Mouse (Mus musculus) midbrain, embryonic 15.5 days (tissue): Measurements from ENCODE around the gene Tns1. TPM values are rescaled to one million over a fixed set of nuclear protein-coding genes. Genes with fewer than 3 reads are reported as not detected.

Experiments used
- ATAC-seq: fragments of 200-750 bp; cut with Nextera tagmentation; replicated peaks from 2 replicates; pipeline ENCODE4 v1.8.0; 2017; ENCODE audit warnings: moderate TSS enrichment
- H3K27ac ChIP-seq: fragments of 300-500 bp; sonication (generic); 2 replicates; pipeline ENCODE4 v1.5.1; 2015; ENCODE audit warnings: mild to moderate bottlenecking, inconsistent platforms
- H3K27me3 ChIP-seq: fragments of 300-500 bp; sonication (generic); replicated peaks from 2 replicates; pipeline ENCODE4 v1.6.1; 2015; ENCODE audit warnings: inconsistent platforms
- H3K36me3 ChIP-seq: fragments of 300-500 bp; sonication (generic); replicated peaks from 2 replicates; pipeline ENCODE4 v1.6.1; 2015; ENCODE audit warnings: inconsistent platforms
- H3K4me1 ChIP-seq: fragments of 300-500 bp; sonication (generic); 2 replicates; pipeline ENCODE4 v1.6.1; 2015; ENCODE audit warnings: inconsistent platforms
- H3K4me2 ChIP-seq: fragments of 300-500 bp; sonication (generic); 2 replicates; pipeline ENCODE4 v1.6.1; 2015; ENCODE audit warnings: inconsistent platforms, mild to moderate bottlenecking, moderate library complexity
- H3K4me3 ChIP-seq: fragments of 300-500 bp; sonication (generic); 2 replicates; pipeline ENCODE4 v1.5.1; 2015; ENCODE audit warnings: mild to moderate bottlenecking, inconsistent platforms
- H3K9ac ChIP-seq: fragments of 300-500 bp; sonication (generic); 2 replicates; pipeline ENCODE4 v1.6.1; 2015; ENCODE audit warnings: mild to moderate bottlenecking, inconsistent platforms
- H3K9me3 ChIP-seq: fragments of 300-500 bp; sonication (generic); 2 replicates; pipeline ENCODE4 v1.6.1; 2016; ENCODE audit warnings: inconsistent platforms
- WGBS: fragments of 180-500 bp; shearing (Covaris S2); methylation state at CpG from one replicate; pipeline ENCODE4 v1.1.7; 2015; ENCODE audit warnings: mixed read lengths; 5-methylcytosine and 5-hydroxymethylcytosine counted together
- polyA plus RNA-seq: library from polyadenylated mRNA; unstranded; fragments of >200 nt; fragmentation: Nextera tagmentation; extraction: Ambion mirVana; gene quantifications from 2 replicates; pipeline ENCODE4 v1.2.1, GENCODE M21; 2015

Tns1 gene
- polyA plus RNA-seq, 1 experiment from 2014 or later: 15.2 TPM

- no peaks in the 10 kb centered on the region for H3K9me3 ChIP-seq
- no peak overlapping the region for H3K9ac ChIP-seq
- no peak overlapping the region for H3K4me2 ChIP-seq
- no peaks in the 10 kb centered on the region for H3K4me1 ChIP-seq
- H3K36me3 ChIP-seq: no peaks in the 10 kb centered on the region
- 44% methylated on average over 6 of the region's 6 CpGs for WGBS
- no peak overlapping the region for H3K4me3 ChIP-seq
- H3K27me3 ChIP-seq: no peaks in the 10 kb centered on the region
- ATAC-seq: peak; percentile 42; the same call in 1 of the 2 replicates
- no peak overlapping the region for H3K27ac ChIP-seq
Observed at GRCm38 (mm10) chr1:73986268-73987045, 137.8 kb downstream of the Tns1 start.

GRCm38 (mm10) chr1:73985611-73986010 lies 138.6 kb downstream of the Tns1 start:
- Histone ChIP-seq H3K27me3 (no peaks in the 10 kb centered on the region), H3K36me3 (no peaks in the 10 kb centered on the region), H3K9me3 (no peaks in the 10 kb centered on the region), H3K9ac (no peak overlapping the region), H3K4me2 (no peak overlapping the region), H3K27ac (no peak overlapping the region), H3K4me3 (no peak overlapping the region), H3K4me1 (no peaks in the 10 kb centered on the region)
- WGBS: 91% methylated on average over 4 of the region's 4 CpGs
- no peak for ATAC-seq

- Histone ChIP-seq H3K27me3 (no peaks in the 10 kb centered on the region), H3K4me3 (no peak overlapping the region), H3K9ac (no peak overlapping the region), H3K27ac (0 out of 2 replicates have a peak overlapping the region, but pooled peaks have one; percentile 48), H3K4me2 (no peak overlapping the region), H3K36me3 (no peaks in the 10 kb centered on the region), H3K9me3 (no peaks in the 10 kb centered on the region), H3K4me1 (peaks cover 4% of the 10 kb centered on the region)
- WGBS: 43% methylated on average over 3 of the region's 3 CpGs
- ATAC-seq: peak; percentile 60
Observed at GRCm38 (mm10) chr1:73979214-73979613, 145.0 kb downstream of the Tns1 start.

GRCm38 (mm10) chr1:73978576-73978975 lies 145.7 kb downstream of the Tns1 start:
- Histone ChIP-seq H3K9ac (no peak overlapping the region), H3K4me1 (peaks cover 4% of the 10 kb centered on the region), H3K4me2 (no peak overlapping the region), H3K27ac (0 out of 2 replicates have a peak overlapping the region, but pooled peaks have one; percentile 48), H3K9me3 (no peaks in the 10 kb centered on the region), H3K27me3 (no peaks in the 10 kb centered on the region), H3K36me3 (no peaks in the 10 kb centered on the region), H3K4me3 (no peak overlapping the region)
- WGBS: 90% methylated on average over 1 of the region's 1 CpGs
- no peak for ATAC-seq

- peaks cover 6% of the 10 kb centered on the region for H3K4me1 ChIP-seq
- H3K27me3 ChIP-seq: no peaks in the 10 kb centered on the region
- no peak overlapping the region for H3K9ac ChIP-seq
- H3K9me3 ChIP-seq: no peaks in the 10 kb centered on the region
- 77% methylated on average over 9 of the region's 9 CpGs for WGBS
- ATAC-seq: no peak
- no peaks in the 10 kb centered on the region for H3K36me3 ChIP-seq
- no peak overlapping the region for H3K4me2 ChIP-seq
- H3K27ac ChIP-seq: no peak overlapping the region
- no peak overlapping the region for H3K4me3 ChIP-seq
Observed at GRCm38 (mm10) chr1:73973992-73974391, 150.3 kb downstream of the Tns1 start.

GRCm38 (mm10) chr1:73972726-73973125 lies 151.5 kb downstream of the Tns1 start:
- H3K9ac ChIP-seq: no peak overlapping the region
- 62% methylated on average over 5 of the region's 5 CpGs for WGBS
- H3K4me3 ChIP-seq: no peak overlapping the region
- peaks cover 16% of the 10 kb centered on the region for H3K4me1 ChIP-seq
- H3K36me3 ChIP-seq: no peaks in the 10 kb centered on the region
- no peak overlapping the region for H3K4me2 ChIP-seq
- no peaks in the 10 kb centered on the region for H3K27me3 ChIP-seq
- ATAC-seq: no peak
- no peak overlapping the region for H3K27ac ChIP-seq
- no peaks in the 10 kb centered on the region for H3K9me3 ChIP-seq

- Histone ChIP-seq H3K27me3 (no peaks in the 10 kb centered on the region), H3K27ac (no peak overlapping the region), H3K36me3 (no peaks in the 10 kb centered on the region), H3K9me3 (no peaks in the 10 kb centered on the region), H3K9ac (no peak overlapping the region), H3K4me1 (peaks cover 16% of the 10 kb centered on the region), H3K4me3 (no peak overlapping the region), H3K4me2 (no peak overlapping the region)
- 24% methylated on average over 5 of the region's 5 CpGs for WGBS
- no peak for ATAC-seq
Observed at GRCm38 (mm10) chr1:73970161-73970730, 154.0 kb downstream of the Tns1 start.

GRCm38 (mm10) chr1:73968712-73969511 lies 155.3 kb downstream of the Tns1 start:
- ATAC-seq: peak; percentile 66
- H3K27ac ChIP-seq: no peak overlapping the region
- no peak overlapping the region for H3K4me3 ChIP-seq
- H3K9me3 ChIP-seq: no peaks in the 10 kb centered on the region
- H3K4me2 ChIP-seq: no peak overlapping the region
- H3K27me3 ChIP-seq: no peaks in the 10 kb centered on the region
- no peaks in the 10 kb centered on the region for H3K36me3 ChIP-seq
- WGBS: 11% methylated on average over 13 of the region's 13 CpGs
- no peak overlapping the region for H3K9ac ChIP-seq
- peaks cover 20% of the 10 kb centered on the region for H3K4me1 ChIP-seq

GRCm38 (mm10) chr1:73966411-73967238 lies 157.6 kb downstream of the Tns1 start:
- no peak overlapping the region for H3K4me3 ChIP-seq
- ATAC-seq: no peak
- no peak overlapping the region for H3K27ac ChIP-seq
- H3K9ac ChIP-seq: no peak overlapping the region
- H3K4me1 ChIP-seq: peaks cover 37% of the 10 kb centered on the region
- WGBS: 75% methylated on average over 12 of the region's 12 CpGs
- no peaks in the 10 kb centered on the region for H3K9me3 ChIP-seq
- no peaks in the 10 kb centered on the region for H3K27me3 ChIP-seq
- H3K4me2 ChIP-seq: no peak overlapping the region
- H3K36me3 ChIP-seq: no peaks in the 10 kb centered on the region

GRCm38 (mm10) chr1:73964151-73964743 lies 160.0 kb downstream of the Tns1 start:
- no peak overlapping the region for H3K4me3 ChIP-seq
- whole genome bisulfite sequencing: 79% methylated on average over 5 of the region's 5 CpGs

GRCm38 (mm10) chr1:73963626-73964025 lies 160.6 kb downstream of the Tns1 start:
- Histone ChIP-seq H3K4me2 (no peak overlapping the region), H3K4me1 (peaks cover 27% of the 10 kb centered on the region), H3K27me3 (no peaks in the 10 kb centered on the region), H3K9ac (no peak overlapping the region), H3K9me3 (no peaks in the 10 kb centered on the region), H3K27ac (peak overlapping the region; percentile 60), H3K4me3 (no peak overlapping the region), H3K36me3 (no peaks in the 10 kb centered on the region)
- no peak for ATAC-seq
- 34% methylated on average over 8 of the region's 8 CpGs for WGBS

More at GRCm38 (mm10) chr1:73964151-73964743, 160.0 kb downstream of the Tns1 start:
- no peak for ATAC-seq
- no peaks in the 10 kb centered on the region for H3K9me3 ChIP-seq
- H3K4me1 ChIP-seq: peaks cover 34% of the 10 kb centered on the region
- no peak overlapping the region for H3K4me2 ChIP-seq
- no peaks in the 10 kb centered on the region for H3K36me3 ChIP-seq
- H3K27me3 ChIP-seq: no peaks in the 10 kb centered on the region
- no peak overlapping the region for H3K9ac ChIP-seq
- 0 out of 2 replicates have a peak overlapping the region, but pooled peaks have one; percentile 8 for H3K27ac ChIP-seq
